Mouse (Mus musculus): ENCODE results near the gene Gatad2a. TPM values are rescaled to one million over a fixed set of nuclear protein-coding genes. Genes with fewer than 3 reads are reported as not detected.

The Gatad2a gene
- total and polyA plus RNA-seq, 3 experiments: 52.2 to 139 (median 99.3) TPM

DNA sequence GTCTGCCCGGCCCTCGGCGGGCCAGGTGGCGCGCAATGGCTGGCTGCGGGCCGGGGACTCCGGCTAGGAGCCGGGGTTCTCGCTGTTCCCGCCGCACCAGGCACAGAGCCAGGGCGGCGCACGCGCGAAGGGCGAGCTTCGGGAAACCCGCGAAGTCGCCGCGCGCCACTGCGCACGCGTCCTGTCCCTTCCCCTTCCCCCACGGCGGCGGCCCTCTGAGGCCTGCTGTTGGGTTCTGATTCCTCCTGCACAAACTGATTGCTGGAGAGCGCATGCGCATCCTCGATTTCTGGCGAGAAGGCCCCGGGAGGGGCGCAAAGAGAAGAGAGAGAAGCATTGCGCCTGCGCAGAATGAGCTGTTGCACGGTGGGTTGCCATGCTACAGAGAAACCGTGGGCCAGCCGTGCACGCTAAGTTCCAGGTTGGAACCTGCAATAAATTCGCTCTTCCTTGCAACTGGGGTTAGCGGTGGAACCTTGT lies 93.1 kb downstream of the Gatad2a start:
- TF ChIP-seq CTCF (IDR thresholded peaks at IDR 0.05; ENCODE audit: low read depth, low read length) (no peak), POLR2AphosphoS5 (IDR thresholded peaks at IDR 0.05; ENCODE audit: insufficient replicate concordance, low read depth, low read length) (no peak), GATA1 (IDR thresholded peaks at IDR 0.05; ENCODE audit: borderline replicate concordance, low read length) (no peak), TAL1 (conservative IDR thresholded peaks at IDR 0.05; ENCODE audit: low read depth, low read length) (no peak), GATA2 (IDR thresholded peaks at IDR 0.05; ENCODE audit: borderline replicate concordance, low read depth, low read length) (no peak)
- Histone ChIP-seq H3K9me3 (replicated peaks) (peaks cover 16% of the 10 kb centered on the region), H3K4me1 (ENCODE audit: insufficient read depth, low read depth, low read length) (peaks cover 49% of the 10 kb centered on the region), H3K36me3 (replicated peaks) (peaks cover 52% of the 10 kb centered on the region), H3K4me3 (ENCODE audit: low read depth, low read length) (peak overlapping the region; percentile 85), H3K27me3 (ENCODE audit: insufficient read depth, low read length) (peaks cover 5% of the 10 kb centered on the region; the same call in 1 of the 2 replicates)
- DNase-seq (ENCODE audit: low spot score): peak; percentile 74
- no peak; the same call in 1 of the 2 replicates for ATAC-seq (ENCODE audit: extremely low read depth, insufficient number of reproducible peaks, low FRiP score, poor library complexity, severe bottlenecking)

DNA sequence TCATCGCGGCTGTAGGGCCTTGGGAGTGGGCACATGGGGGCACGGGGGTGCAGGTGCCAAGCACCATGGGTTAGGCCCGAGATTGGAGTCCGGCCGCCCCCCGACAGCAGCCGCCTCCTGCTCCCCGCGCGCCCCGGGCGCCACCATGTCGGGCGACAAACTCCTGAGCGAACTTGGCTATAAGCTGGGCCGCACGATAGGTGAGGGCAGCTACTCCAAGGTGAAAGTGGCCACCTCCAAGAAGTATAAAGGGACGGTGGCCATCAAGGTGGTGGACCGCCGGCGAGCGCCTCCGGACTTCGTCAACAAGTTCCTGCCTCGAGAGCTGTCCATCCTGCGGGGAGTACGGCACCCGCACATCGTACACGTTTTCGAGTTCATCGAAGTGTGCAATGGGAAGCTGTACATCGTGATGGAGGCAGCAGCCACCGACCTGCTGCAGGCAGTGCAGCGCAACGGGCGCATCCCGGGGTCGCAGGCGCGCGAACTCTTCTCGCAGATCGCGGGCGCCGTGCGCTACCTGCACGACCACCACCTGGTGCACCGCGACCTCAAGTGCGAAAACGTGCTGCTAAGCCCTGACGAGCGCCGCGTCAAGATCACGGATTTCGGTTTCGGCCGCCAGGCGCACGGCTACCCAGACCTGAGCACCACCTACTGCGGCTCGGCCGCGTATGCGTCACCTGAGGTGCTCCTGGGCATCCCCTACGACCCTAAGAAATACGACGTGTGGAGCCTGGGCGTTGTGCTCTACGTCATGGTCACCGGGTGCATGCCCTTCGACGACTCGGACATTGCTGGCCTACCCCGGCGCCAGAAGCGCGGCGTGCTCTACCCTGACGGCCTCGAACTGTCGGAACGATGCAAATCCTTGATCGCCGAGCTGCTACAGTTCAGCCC lies 93.8 kb downstream of the Gatad2a start, which contains the start of the genes Tssk6, Ndufa13 and Yjefn3:
TSS of gene Tssk6 (plus strand) at position 22 of the 900 bp plus-strand sequence.
TSS of gene Ndufa13 (minus strand) at position 396 of the 900 bp plus-strand sequence.
TSS of gene Yjefn3 (minus strand) at position 550 of the 900 bp plus-strand sequence.
- TF ChIP-seq GATA2 (IDR thresholded peaks at IDR 0.05; ENCODE audit: borderline replicate concordance, low read depth, low read length): no peak
- Histone ChIP-seq H3K36me3 (replicated peaks) (peaks cover 52% of the 10 kb centered on the region), H3K27me3 (ENCODE audit: insufficient read depth, low read length) (peaks cover 5% of the 10 kb centered on the region; the same call in 1 of the 2 replicates), H3K4me3 (ENCODE audit: low read depth, low read length) (peak within 1 kb of the TSS; percentile 85), H3K9me3 (replicated peaks) (peaks cover 16% of the 10 kb centered on the region), H3K4me1 (ENCODE audit: insufficient read depth, low read depth, low read length) (peaks cover 56% of the 10 kb centered on the region)
- no peak for DNase-seq (ENCODE audit: low spot score)
- no peak for ATAC-seq (ENCODE audit: extremely low read depth, insufficient number of reproducible peaks, low FRiP score, poor library complexity, severe bottlenecking)

DNA sequence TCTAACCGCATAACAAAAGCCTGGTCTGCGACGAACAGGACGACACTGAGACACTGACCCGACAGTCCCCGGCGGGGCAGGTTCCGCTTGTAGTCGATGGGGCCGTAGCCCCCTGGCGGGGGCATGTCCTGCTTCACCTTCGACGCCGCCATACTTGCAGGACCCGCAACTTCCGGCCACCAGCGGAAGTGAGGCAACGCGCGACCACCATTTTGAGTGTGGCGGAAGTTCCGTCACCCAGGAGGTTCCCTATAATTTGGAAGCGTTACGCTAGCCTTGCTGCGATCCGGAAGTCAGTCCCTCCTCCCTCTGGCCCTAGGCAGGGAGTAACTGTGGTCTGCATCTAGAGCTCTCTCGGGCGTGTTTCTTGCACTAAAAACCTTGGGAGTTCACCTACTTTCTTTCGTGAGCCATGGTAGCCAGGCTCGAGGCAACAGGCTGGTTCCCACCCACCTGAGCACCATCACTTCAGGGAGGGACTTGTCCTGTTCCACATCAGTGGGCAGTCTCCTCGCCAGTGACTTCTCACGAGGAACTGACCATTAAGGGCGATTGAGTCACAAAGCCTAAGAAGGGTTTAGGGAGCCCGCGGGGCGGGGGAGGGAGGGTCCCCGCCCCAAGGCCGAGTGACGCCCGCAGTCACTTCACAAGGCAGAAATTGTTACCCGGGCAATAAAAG lies 94.6 kb downstream of the Gatad2a start:
- Histone ChIP-seq H3K4me1 (ENCODE audit: insufficient read depth, low read depth, low read length) (peaks cover 61% of the 10 kb centered on the region), H3K27me3 (ENCODE audit: insufficient read depth, low read length) (peaks cover 5% of the 10 kb centered on the region; the same call in 1 of the 2 replicates), H3K9me3 (replicated peaks) (peaks cover 16% of the 10 kb centered on the region), H3K4me3 (ENCODE audit: low read depth, low read length) (peak overlapping the region; percentile 85), H3K36me3 (replicated peaks) (peaks cover 52% of the 10 kb centered on the region)
- DNase-seq (ENCODE audit: low spot score) (peak; percentile 88), ATAC-seq (ENCODE audit: extremely low read depth, insufficient number of reproducible peaks, low FRiP score, poor library complexity, severe bottlenecking) (peak; percentile 86)
- TF ChIP-seq CTCF (IDR thresholded peaks at IDR 0.05; ENCODE audit: low read depth, low read length) (0 out of 2 replicates have a peak, but pooled peaks have one; percentile 42), TAL1 (conservative IDR thresholded peaks at IDR 0.05; ENCODE audit: low read depth, low read length) (no peak)

DNA sequence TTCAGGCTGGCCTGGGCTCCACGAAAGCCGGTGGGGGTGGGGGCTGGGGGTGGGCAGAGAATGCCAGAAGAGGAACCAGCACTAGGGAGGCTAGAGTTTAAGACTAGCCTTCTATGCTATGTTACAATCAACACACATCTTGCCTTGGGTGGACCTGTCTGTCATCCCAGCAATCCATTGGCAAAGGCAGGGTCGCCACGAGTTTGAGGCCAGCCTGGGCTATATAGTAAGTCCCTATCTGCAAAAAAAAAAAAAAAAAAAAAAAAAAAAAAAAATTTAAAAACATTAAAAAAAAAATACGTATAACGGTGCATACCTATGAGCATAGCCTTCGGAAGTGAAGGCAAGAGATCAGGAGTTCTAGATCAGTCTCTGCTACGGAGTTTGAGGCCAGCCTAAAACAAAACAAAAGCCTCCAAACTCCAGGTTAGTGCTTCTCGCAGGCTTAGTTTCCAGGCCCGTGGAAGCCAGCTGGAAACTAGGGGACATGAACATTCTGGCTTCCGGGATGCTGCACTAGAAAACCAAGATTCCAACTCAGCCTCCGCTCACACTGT lies 95.2 kb downstream of the Gatad2a start:
- peaks cover 5% of the 10 kb centered on the region; the same call in 1 of the 2 replicates for H3K27me3 ChIP-seq (ENCODE audit: insufficient read depth, low read length)
- H3K36me3 ChIP-seq (replicated peaks): peaks cover 52% of the 10 kb centered on the region
- H3K4me1 ChIP-seq (ENCODE audit: insufficient read depth, low read depth, low read length): peaks cover 57% of the 10 kb centered on the region
- no peak for TF ChIP-seq GATA2 (IDR thresholded peaks at IDR 0.05; ENCODE audit: borderline replicate concordance, low read depth, low read length)
- no peak for TF ChIP-seq GATA1 (IDR thresholded peaks at IDR 0.05; ENCODE audit: borderline replicate concordance, low read length)
- no peak for TF ChIP-seq POLR2AphosphoS5 (IDR thresholded peaks at IDR 0.05; ENCODE audit: insufficient replicate concordance, low read depth, low read length)
- no peak for TF ChIP-seq CTCF (IDR thresholded peaks at IDR 0.05; ENCODE audit: low read depth, low read length)
- no peak for TF ChIP-seq TAL1 (conservative IDR thresholded peaks at IDR 0.05; ENCODE audit: low read depth, low read length)
- peak overlapping the region; percentile 85 for H3K4me3 ChIP-seq (ENCODE audit: low read depth, low read length)
- peaks cover 16% of the 10 kb centered on the region for H3K9me3 ChIP-seq (replicated peaks)
- ATAC-seq (ENCODE audit: extremely low read depth, insufficient number of reproducible peaks, low FRiP score, poor library complexity, severe bottlenecking) (no peak), DNase-seq (ENCODE audit: low spot score) (peak; percentile 46)

DNA sequence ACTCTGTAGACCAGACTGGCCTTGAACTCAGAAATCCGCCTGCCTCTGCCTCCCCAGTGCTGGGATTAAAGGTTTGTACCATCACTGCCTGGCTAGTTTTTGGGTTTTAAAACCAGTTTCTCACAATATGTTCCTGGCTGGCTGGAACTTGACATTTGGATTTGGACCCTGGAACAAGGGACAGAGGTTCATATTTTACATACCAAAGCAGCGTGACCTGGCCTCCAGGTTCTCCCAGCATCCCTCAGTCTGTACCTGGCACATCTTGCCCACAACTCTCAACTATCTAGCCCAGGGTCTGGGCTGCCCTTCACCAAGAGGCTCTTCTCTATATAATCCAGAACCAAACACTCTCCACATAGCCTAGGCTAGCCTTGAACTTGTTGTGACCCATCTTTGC lies 96.3 kb downstream of the Gatad2a start:
- Histone ChIP-seq H3K4me3 (ENCODE audit: low read depth, low read length) (no peak overlapping the region; the same call in 1 of the 2 replicates), H3K4me1 (ENCODE audit: insufficient read depth, low read depth, low read length) (peaks cover 58% of the 10 kb centered on the region), H3K36me3 (replicated peaks) (peaks cover 60% of the 10 kb centered on the region), H3K27me3 (ENCODE audit: insufficient read depth, low read length) (peaks cover 5% of the 10 kb centered on the region; the same call in 1 of the 2 replicates), H3K9me3 (replicated peaks) (peaks cover 16% of the 10 kb centered on the region)
- DNase-seq (ENCODE audit: low spot score): no peak
- no peak for TF ChIP-seq TAL1 (conservative IDR thresholded peaks at IDR 0.05; ENCODE audit: low read depth, low read length)
- TF ChIP-seq POLR2AphosphoS5 (IDR thresholded peaks at IDR 0.05; ENCODE audit: insufficient replicate concordance, low read depth, low read length): no peak
- TF ChIP-seq CTCF (IDR thresholded peaks at IDR 0.05; ENCODE audit: low read depth, low read length): no peak
- TF ChIP-seq GATA2 (IDR thresholded peaks at IDR 0.05; ENCODE audit: borderline replicate concordance, low read depth, low read length): no peak
- TF ChIP-seq GATA1 (IDR thresholded peaks at IDR 0.05; ENCODE audit: borderline replicate concordance, low read length): no peak
- ATAC-seq (ENCODE audit: extremely low read depth, insufficient number of reproducible peaks, low FRiP score, poor library complexity, severe bottlenecking): no peak

DNA sequence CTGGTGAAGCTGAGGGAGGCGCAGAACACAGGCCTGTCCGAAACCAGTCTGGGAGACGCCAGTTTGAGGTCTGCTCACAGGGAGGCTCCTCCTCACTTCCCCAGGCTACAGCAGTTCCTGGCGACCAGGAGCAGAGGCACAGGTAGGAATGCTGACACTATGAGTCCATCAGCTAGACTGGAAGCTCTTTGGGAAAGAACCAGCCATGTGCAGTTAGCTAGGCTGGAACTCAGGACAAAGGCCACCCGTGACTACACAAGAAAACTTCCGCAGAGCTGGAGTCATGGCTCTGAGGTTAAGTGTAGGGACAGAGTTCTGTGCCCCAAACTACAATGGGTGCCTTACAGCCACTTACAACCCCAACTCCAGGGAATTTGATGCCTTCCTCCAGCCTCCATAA lies 98.3 kb downstream of the Gatad2a start:
- peaks cover 79% of the 10 kb centered on the region for H3K36me3 ChIP-seq (replicated peaks)

More for the DNA sequence above, 98.3 kb downstream of the Gatad2a start:
- TF ChIP-seq POLR2AphosphoS5 (IDR thresholded peaks at IDR 0.05; ENCODE audit: insufficient replicate concordance, low read depth, low read length): no peak
- TF ChIP-seq TAL1 (conservative IDR thresholded peaks at IDR 0.05; ENCODE audit: low read depth, low read length): no peak
- no peak for TF ChIP-seq CTCF (IDR thresholded peaks at IDR 0.05; ENCODE audit: low read depth, low read length)
- TF ChIP-seq GATA1 (IDR thresholded peaks at IDR 0.05; ENCODE audit: borderline replicate concordance, low read length): no peak
- no peak for TF ChIP-seq GATA2 (IDR thresholded peaks at IDR 0.05; ENCODE audit: borderline replicate concordance, low read depth, low read length)
- ATAC-seq (ENCODE audit: extremely low read depth, insufficient number of reproducible peaks, low FRiP score, poor library complexity, severe bottlenecking) (no peak), DNase-seq (ENCODE audit: low spot score) (no peak)
- Histone ChIP-seq H3K9me3 (replicated peaks) (peaks cover 10% of the 10 kb centered on the region), H3K4me1 (ENCODE audit: insufficient read depth, low read depth, low read length) (peaks cover 48% of the 10 kb centered on the region), H3K27me3 (ENCODE audit: insufficient read depth, low read length) (peaks cover 5% of the 10 kb centered on the region; the same call in 1 of the 2 replicates), H3K4me3 (ENCODE audit: low read depth, low read length) (no peak overlapping the region)
